7 mouse cellular contexts compared by ENCODE assay signal in the genomic region with DNA sequence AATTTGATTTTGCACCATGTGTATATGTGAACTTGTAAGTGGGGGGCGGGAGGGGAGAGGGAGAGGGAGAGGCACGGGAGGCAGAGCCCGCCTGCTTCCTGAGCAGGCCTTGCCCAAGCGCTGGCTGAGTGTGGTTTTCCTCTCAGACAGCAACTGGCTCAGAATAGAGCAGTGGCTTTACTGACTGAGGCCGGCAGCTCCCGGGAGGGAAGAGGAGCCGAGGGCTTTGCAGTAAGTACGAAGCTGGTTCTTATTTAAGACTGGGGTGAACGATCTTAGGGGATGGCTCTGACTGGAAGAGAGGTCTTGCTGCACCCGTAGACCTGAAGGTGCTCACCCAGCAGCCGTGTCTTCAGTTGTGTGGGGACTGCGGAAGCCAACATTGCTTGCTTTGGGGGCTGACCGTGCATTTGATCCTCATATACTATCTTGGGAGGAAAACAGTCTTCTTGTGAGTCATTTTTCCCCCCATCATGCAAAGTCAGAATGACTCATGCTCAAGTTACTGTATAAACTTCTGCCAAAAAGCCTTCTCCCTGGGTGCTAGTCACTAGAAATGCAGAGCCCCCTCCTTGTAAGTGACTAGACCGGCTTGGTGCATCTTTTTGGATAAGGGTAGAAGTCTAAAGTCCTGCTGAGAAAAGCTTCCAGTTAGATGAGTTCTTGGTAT. TPM values are rescaled to one million over a fixed set of nuclear protein-coding genes. Genes with fewer than 3 reads are reported as not detected.
DNase-seq lines count a peak whose midpoint lies in the region; ATAC-seq lines count a peak whose summit lies in the region.

No protein-coding gene starts in this region.

- peak overlapping the region; percentile 30; the same call in 1 of the 2 replicates for H3K27ac ChIP-seq in midbrain, embryonic 13.5 days
- H3K27ac ChIP-seq in midbrain, embryonic 11.5 days (ENCODE audit: low read depth, low read length) = no peak overlapping the region

- WGBS in midbrain, embryonic 13.5 days = 65% methylated on average over 14 of the region's 14 CpGs
- 60% methylated on average over 13 of the region's 14 CpGs for WGBS in midbrain, embryonic 11.5 days

- DNase-seq in midbrain, embryonic 11.5 days (ENCODE audit: low spot score, missing footprints) = no peak
- DNase-seq in adrenal gland, postnatal 36 days = peak; percentile 33 to 51
- DNase-seq in frontal cortex, postnatal 14 days (ENCODE audit: low spot score in 2 of 2) = peak; percentile 36 to 51
- DNase-seq in left cerebral cortex, postnatal 10 days (ENCODE audit: extremely low spot score in 1 of 2, low spot score in 2 of 2) = peak; percentile 26 to 67
- peak; percentile 16 for DNase-seq in yolk sac, embryonic 10.5 days (ENCODE audit: low spot score)

- ATAC-seq in midbrain, embryonic 13.5 days = no peak
- ATAC-seq in midbrain, embryonic 11.5 days (ENCODE audit: low FRiP score) = no peak

- intact Hi-C loops in left cerebral cortex, postnatal 10 days (cut with DNase I) = no loop called here

- no peak overlapping the region for H3K9ac ChIP-seq in midbrain, embryonic 13.5 days (replicated peaks)
- H3K9ac ChIP-seq in midbrain, embryonic 11.5 days (ENCODE audit: low read length) = no peak overlapping the region

- no peaks in the 10 kb centered on the region for H3K9me3 ChIP-seq in midbrain, embryonic 13.5 days
- H3K9me3 ChIP-seq in midbrain, embryonic 11.5 days (ENCODE audit: control insufficient read depth, low read length) = no peaks in the 10 kb centered on the region
- no peaks in the 10 kb centered on the region for H3K9me3 ChIP-seq in megakaryocyte, embryonic 14.5 days

- H3K4me2 ChIP-seq in midbrain, embryonic 13.5 days (replicated peaks) = no peak overlapping the region
- no peak overlapping the region for H3K4me2 ChIP-seq in midbrain, embryonic 11.5 days

- H3K4me3 ChIP-seq in midbrain, embryonic 13.5 days (replicated peaks) = no peak overlapping the region
- H3K4me3 ChIP-seq in midbrain, embryonic 11.5 days (ENCODE audit: low read depth, low read length) = no peak overlapping the region
- peak overlapping the region; percentile 97 for H3K4me3 ChIP-seq in megakaryocyte, embryonic 14.5 days (replicated peaks)

- no peaks in the 10 kb centered on the region for H3K27me3 ChIP-seq in midbrain, embryonic 13.5 days
- no peaks in the 10 kb centered on the region for H3K27me3 ChIP-seq in midbrain, embryonic 11.5 days (ENCODE audit: control insufficient read depth, insufficient read depth, low read length)
- H3K27me3 ChIP-seq in megakaryocyte, embryonic 14.5 days (replicated peaks) = no peaks in the 10 kb centered on the region

- no peaks in the 10 kb centered on the region for H3K36me3 ChIP-seq in midbrain, embryonic 13.5 days
- no peaks in the 10 kb centered on the region for H3K36me3 ChIP-seq in midbrain, embryonic 11.5 days (ENCODE audit: control insufficient read depth, insufficient read depth, low read length)
- peaks cover 11% of the 10 kb centered on the region for H3K36me3 ChIP-seq in megakaryocyte, embryonic 14.5 days (replicated peaks; ENCODE audit: low read length)

- 0 out of 2 replicates have a peak, but pooled peaks cover 2% of the 10 kb centered on the region for H3K4me1 ChIP-seq in midbrain, embryonic 13.5 days (replicated peaks)
- H3K4me1 ChIP-seq in midbrain, embryonic 11.5 days (ENCODE audit: control insufficient read depth, insufficient read depth, low read length) = no peaks in the 10 kb centered on the region
- H3K4me1 ChIP-seq in megakaryocyte, embryonic 14.5 days = peaks cover 56% of the 10 kb centered on the region

RNA-seq across cellular contexts. Expression of a gene that starts 48.8 kb away (rescaled TPM):
- polyA plus RNA-seq in midbrain, embryonic 13.5 days (2015; fragmentation: Nextera tagmentation; extraction: Ambion mirVana) = 13.4 and 15.2 TPM in 2 replicates
- polyA plus RNA-seq in midbrain, embryonic 11.5 days (2014; fragmentation: Nextera tagmentation; extraction: Ambion mirVana) = 15.8 and 16.3 TPM in 2 replicates
- total RNA-seq in adrenal gland, postnatal 36 days (2021) = 1 to 10 TPM; 5.7 to 9.9 TPM
- 10 to 100 TPM; 31.0 to 31.1 TPM for total RNA-seq in left cerebral cortex, postnatal 10 days (2021)
- 7.1 and 13.9 TPM in 2 replicates for polyA plus RNA-seq in megakaryocyte, embryonic 14.5 days (2012; ENCODE audit: insufficient read depth, low replicate concordance)
